Mouse (Mus musculus) frontal cortex, adult 2 months (tissue): Measurements from ENCODE around the gene Gucy2d. TPM values are rescaled to one million over a fixed set of nuclear protein-coding genes. Genes with fewer than 3 reads are reported as not detected.

Experiments
- DNase-seq, 2 experiments: peaks; one replicate each; pipeline ENCODE4 v3.0.0; 2022; ENCODE audit warnings: low spot score in 1 of 2; ENCODE audit errors: extremely low spot score in 1 of 2
- polyA plus RNA-seq: library from polyadenylated mRNA; depleted of rRNA; stranded (reverse); fragments of >200 nt; gene quantifications from 2 replicates; pipeline ENCODE4 v1.2.3, GENCODE M21; 2012; rRNA removed

The Gucy2d gene
- polyA plus RNA-seq, 1 experiment = not detected

DNA sequence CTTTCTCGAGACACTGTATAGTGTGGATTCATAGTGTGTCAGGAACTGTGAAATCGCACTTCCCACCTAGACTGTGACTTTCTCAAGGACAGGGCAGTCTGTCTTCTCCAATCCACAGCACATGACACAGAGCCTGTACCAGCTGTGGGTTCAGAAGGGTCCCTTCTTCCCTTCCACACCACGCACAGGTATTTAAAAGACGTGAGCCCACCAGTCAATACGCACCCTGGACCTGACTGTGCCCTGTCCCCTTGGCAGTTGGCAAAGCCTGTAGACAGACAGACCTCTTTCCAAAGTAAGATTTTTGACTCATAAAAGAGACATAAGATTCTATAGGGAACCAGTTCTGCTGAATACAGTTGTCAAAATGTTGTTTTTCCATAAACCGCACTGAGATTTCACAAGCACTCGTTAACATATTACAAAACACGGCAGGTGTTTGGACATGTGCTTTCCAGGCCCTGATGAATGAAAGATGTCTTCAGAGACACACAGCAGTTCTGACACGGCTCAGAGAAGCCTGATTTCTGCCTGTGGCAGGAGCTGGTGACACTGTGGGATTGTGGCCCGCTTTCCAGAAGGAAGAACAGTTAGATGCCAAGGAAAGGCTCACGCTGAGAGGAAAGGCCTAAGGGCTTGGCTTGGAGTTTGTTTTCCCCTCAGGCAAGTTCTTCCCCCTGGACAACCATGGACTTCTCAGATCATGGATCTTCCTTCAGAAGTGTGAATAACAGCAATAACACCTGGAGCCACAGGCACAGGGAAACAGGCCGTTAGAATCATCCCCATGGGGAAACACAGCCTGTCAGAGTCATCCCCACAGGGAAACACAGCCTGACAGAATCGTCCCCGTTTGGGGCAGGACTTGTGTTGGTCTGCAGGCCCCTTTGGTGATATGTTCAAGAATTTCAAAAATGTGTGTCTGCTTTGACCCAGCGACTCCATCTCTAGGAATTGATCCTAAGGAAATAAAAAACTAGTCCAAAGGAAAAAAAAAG lies 71.0 kb downstream of the Gucy2d start:
- no peak for DNase-seq

DNA sequence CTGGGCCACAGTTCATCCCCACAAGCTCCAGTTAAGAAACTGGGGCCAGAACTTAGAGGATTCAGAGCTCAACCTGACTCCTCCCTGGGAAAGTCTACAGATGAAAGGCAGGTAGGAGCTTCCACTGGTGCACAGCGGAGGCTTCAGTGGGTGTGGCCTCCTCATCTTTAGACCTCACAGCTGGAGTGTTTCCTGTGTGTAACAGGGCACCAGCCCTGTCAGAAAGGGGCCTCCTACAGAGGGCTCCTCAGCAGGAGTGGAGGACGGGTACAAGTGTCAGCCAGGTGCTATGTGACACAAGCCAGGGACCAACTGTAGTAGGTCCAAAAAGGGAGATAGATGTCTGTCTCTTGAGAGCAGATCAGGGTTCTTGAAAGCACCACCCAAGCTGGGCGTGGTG lies 73.0 kb downstream of the Gucy2d start:
- DNase-seq = no peak

DNA sequence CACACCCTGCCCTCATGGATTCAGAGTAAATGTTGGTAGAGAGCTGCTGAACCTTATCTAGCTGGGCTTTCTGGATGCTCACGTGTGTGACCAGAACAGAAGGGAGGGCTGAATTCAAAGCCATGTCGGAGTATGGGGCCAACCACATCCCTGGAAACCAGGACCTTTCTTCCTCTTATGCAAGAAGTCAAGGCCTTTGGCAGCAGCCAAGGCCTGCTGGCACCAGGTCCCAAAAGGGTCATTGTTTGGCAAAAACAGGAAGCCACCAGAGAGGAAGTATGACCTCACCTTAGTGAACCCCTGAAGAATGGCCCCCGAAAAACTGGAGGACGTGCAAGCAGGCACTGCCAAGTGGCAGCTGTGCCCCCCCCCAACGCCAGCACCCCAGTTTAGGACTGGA lies 82.4 kb downstream of the Gucy2d start:
- DNase-seq = no peak

DNA sequence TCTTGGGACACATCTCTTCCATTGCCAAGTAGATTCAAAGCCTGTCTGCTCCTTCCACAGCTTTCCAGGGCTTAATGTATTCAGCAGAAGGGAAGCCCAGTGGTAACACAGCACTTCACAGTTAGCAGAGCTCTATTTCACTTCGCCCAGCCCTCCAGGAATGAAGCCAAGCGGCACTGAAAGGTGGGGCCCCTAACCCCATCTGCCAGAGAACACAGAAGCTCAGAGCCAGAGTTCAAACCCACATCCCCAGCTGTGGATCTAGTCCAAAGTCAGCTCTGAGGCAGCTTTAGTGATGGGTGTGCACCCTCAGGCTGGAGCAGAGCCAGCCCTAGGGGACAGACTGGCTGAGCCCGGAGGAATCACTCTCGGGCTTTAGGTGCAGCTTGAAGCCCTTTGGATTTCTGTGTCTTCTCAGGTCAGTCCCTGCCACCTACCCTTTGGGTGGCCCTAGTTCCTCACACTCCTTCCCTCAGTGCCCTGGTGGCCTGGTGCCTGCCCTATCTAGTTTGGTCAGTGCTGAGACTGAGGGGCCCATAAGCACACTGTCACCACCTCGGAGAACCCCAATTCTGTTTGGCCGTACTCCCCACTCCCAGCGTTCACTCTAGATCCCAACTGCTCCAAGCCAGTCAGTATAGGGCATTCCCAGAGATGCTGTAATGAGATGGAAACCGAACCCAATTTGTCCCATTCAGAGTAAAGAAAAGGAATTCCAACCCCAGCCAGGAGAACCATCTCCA lies 83.0 kb downstream of the Gucy2d start:
- DNase-seq = no peak

DNA sequence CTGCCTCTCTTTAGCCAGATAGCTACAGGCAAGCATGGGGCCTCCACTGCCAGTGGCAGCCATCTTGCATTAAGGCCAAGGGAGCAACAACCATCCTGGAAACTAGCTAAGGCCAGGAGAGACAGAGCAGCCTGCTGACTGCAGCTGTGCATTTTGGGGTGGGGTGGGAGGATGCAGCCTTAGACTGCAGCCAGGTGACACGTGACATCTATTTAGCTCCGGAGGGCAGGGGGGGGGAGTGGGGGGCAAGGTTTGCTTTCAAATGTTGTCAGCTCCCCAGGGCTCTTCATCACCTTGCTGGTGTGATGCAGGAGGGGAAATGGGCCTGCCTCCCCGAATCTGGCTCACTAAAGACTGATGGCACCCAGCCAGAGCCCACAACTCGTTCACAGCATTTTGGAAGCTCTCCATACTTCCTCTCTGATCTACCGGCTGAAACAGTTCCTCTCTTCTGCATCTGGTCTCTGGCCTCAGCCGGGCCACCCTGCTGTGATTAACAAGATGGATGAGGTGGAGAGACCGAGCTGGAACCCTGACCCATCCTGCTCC lies 83.7 kb downstream of the Gucy2d start:
- DNase-seq = peak in 1 of 2 experiments; percentile 45

DNA sequence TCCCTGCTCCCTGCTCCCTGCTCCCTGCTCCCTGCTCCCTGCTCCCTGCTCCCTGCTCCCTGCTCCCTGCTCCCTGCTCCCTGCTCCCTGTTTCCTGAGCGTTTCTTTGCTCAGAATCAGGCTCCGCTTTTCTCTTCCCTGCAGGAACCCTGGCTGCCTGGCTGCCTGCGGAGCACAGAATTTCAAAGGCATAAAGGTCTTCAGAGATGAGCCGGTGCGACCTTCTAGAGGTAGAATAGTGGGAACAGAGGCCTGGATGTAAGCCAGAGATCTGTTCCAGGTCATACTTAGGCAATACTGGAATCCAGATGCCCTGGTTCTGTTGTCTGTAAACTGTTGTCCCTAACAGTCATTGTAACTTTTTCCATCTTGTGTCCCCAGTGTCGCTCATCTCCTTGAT lies 84.2 kb downstream of the Gucy2d start:
- DNase-seq = no peak

DNA sequence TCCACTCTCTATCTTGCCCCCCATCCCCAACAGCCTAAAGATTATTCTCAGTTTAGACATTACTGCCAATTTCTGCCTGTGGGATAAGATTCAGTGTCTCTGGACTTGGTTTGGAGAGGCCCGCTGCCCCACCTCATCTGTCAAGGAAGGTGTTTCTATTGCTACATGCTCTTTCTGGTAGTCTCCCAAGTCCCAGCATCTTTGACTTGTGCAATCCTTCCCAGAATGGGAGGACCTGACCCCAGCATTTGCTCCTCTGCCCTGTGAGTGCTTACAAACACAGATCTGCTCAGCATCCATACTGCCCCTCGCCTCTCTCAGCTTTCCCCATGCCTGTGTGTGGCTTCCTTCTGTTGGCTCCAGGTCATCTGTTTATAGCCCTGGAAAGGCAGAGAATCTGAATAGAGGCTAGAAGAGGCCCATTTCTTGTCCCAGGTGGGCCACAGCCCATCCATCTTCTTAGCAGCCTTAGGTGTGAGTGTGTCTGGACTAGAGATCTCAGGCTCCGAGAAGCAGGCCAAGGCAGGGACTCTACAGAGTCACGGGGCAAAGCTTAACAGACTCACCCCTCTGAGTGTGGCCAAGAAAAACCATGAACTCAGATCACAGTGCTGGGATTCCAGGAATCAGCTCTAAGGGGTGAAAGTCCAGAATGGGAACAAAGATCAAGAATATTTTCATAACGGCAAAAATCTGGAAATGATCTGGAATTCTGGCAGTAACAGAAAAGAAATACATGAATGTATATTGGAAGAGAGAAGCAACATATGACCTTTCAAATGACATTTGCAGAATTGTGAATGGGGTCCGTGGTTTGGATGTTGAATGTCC lies 84.9 kb downstream of the Gucy2d start:
- DNase-seq = no peak

Other genes with a start within 250 kb of the Gucy2d start
- 0.44 and 0.59 TPM in 2 replicates for gene B3gnt6, start 240.9 kb upstream of the Gucy2d start, polyA plus RNA-seq
- 10.7 and 13.6 TPM in 2 replicates for gene Acer3, start 119.2 kb upstream of the Gucy2d start, polyA plus RNA-seq
- gene Tsku, start 79.1 kb upstream of the Gucy2d start, polyA plus RNA-seq = 4.1 and 4.8 TPM in 2 replicates
- 4.0 and 4.1 TPM in 2 replicates for gene Lrrc32, start 48.9 kb downstream of the Gucy2d start, polyA plus RNA-seq
- 52.1 and 55.5 TPM in 2 replicates for gene Emsy, start 216.4 kb downstream of the Gucy2d start, polyA plus RNA-seq